ENCODE assay signal across 19 mouse cellular contexts in the genomic region with DNA sequence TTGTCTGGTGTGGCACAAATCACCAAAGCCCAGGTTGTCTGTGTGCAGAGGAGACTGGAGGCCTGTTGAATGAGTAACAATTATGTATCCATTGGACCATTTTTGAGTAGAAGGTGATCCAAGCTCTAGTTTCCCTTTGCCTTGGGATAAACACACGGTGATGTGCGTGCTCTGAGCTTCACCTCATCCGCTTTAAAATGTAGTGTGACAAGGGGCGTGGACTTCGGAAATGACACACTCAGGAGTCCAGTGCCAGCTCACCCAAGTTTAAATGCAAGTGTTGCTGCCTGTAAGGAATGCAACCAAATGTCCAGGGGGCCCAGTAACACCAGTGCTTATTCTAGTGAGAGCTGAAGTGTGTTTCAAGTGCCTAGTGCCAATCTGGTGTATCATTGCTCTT.
"Had no signal": no experiment of that assay in that cellular context is flagged by ENCODE, and none has a peak within 500 bp of the region (broad histone marks: within the 10 kb centered on the region; RNA-seq: fewer than 3 reads in every experiment).

No protein-coding gene starts in this region.

- H3K27ac ChIP-seq: liver, embryonic 13.5 days; liver, embryonic 15.5 days; lung, embryonic 15.5 days; macrophage; midbrain, embryonic 13.5 days; midbrain, embryonic 15.5 days; neural tube, embryonic 13.5 days; stomach, embryonic 15.5 days; stomach, postnatal 0 days had no signal

- H3K36me3 ChIP-seq: liver, embryonic 13.5 days; liver, embryonic 15.5 days; lung, embryonic 15.5 days; midbrain, embryonic 13.5 days; midbrain, embryonic 15.5 days; neural tube, embryonic 13.5 days; stomach, embryonic 15.5 days had no signal

- DNase-seq: liver, embryonic 13.5 days; liver, postnatal 0 days; lung, adult 2 months; lung, postnatal 14 days; lung, postnatal 36 days; right cerebral cortex, postnatal 14 days; thymus, adult 2 months; thymus, postnatal 25 days; thymus, postnatal 4 days had no signal

- H3K4me2 ChIP-seq: liver, embryonic 13.5 days; liver, embryonic 15.5 days; lung, embryonic 15.5 days; midbrain, embryonic 13.5 days; midbrain, embryonic 15.5 days; neural tube, embryonic 13.5 days; stomach, embryonic 15.5 days had no signal

- H3K9ac ChIP-seq: liver, embryonic 13.5 days; liver, embryonic 15.5 days; liver, postnatal 0 days; lung, embryonic 15.5 days; midbrain, embryonic 13.5 days; midbrain, embryonic 15.5 days; neural tube, embryonic 13.5 days; stomach, embryonic 15.5 days had no signal

- ATAC-seq: liver, postnatal 0 days; lung, postnatal 0 days; midbrain, embryonic 13.5 days; midbrain, embryonic 15.5 days had no signal

- H3K4me3 ChIP-seq: liver, embryonic 13.5 days; liver, embryonic 15.5 days; lung, embryonic 15.5 days; megakaryocyte, embryonic 14.5 days; midbrain, embryonic 13.5 days; midbrain, embryonic 15.5 days; neural tube, embryonic 13.5 days; stomach, embryonic 15.5 days had no signal

- H3K4me1 ChIP-seq: liver, embryonic 13.5 days; megakaryocyte, embryonic 14.5 days had no signal

- H3K9me3 ChIP-seq: liver, embryonic 13.5 days; liver, embryonic 15.5 days; lung, embryonic 15.5 days; megakaryocyte, embryonic 14.5 days; midbrain, embryonic 13.5 days; midbrain, embryonic 15.5 days; neural tube, embryonic 13.5 days; stomach, embryonic 15.5 days had no signal
